Mouse (Mus musculus) cortical plate, adult 2 months (tissue): ENCODE results near the gene Spta1.

Source experiments
- CTCF ChIP-seq: fragments of 200-500 bp; IDR thresholded peaks from 2 replicates; pipeline ENCODE4 v1.5.1; 2011; ENCODE audit warnings: mild to moderate bottlenecking, control low read depth, low read length; ENCODE audit not compliant: insufficient read depth; ENCODE audit errors: extremely low read depth
- POLR2A ChIP-seq: fragments of 200-500 bp; IDR thresholded peaks from 2 replicates; pipeline ENCODE4 v1.6.1; 2011; ENCODE audit warnings: mild to moderate bottlenecking, low read length, control low read depth; ENCODE audit not compliant: insufficient read depth; ENCODE audit errors: extremely low read depth

DNA sequence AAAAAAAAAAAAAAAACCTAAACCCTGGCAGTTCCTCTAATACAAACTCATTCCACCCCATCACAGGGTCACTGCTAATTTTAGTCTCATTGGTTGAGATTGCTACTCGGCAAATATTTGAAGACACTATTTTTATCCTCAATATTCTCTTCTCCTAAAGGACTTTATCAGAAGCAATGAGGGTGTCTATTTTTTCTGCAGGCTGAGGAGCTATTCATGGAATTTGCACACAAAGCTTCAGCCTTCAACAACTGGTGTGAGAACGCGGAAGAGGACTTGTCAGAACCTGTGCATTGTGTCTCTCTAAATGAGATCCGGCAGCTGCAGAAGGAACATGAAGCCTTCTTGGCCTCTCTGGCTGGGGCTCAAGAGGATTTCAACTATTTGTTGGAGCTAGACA lies 67.3 kb downstream of the Spta1 start:
- TF ChIP-seq CTCF (no peak), POLR2A (no peak)
